Mouse (Mus musculus) activated CD4-positive, CD25-positive, alpha-beta regulatory T cell, adult 4 months (primary cell): ENCODE measurements around the gene 4930590J08Rik. TPM values are rescaled to one million over a fixed set of nuclear protein-coding genes. Genes with fewer than 3 reads are reported as not detected.
"Not testable (repeated sequence)": the region's sequence is repeated elsewhere in the genome, so short reads cannot be mapped to it uniquely, and the experiment has no call there.

Experiments used
- ATAC-seq: one replicate; pipeline ENCODE4 v1.8.0; 2017
- polyA plus RNA-seq, 2 experiments: library from polyadenylated mRNA; unstranded; fragments of 100-300 nt; shearing (Covaris generic); gene quantifications; one replicate each; pipeline ENCODE4 v1.2.1; 2017

Gene 4930590J08Rik
- 1 to 10 TPM in 1 of 2 experiments, under 1 TPM in 1; 0.24 to 1.3 TPM for polyA plus RNA-seq

DNA sequence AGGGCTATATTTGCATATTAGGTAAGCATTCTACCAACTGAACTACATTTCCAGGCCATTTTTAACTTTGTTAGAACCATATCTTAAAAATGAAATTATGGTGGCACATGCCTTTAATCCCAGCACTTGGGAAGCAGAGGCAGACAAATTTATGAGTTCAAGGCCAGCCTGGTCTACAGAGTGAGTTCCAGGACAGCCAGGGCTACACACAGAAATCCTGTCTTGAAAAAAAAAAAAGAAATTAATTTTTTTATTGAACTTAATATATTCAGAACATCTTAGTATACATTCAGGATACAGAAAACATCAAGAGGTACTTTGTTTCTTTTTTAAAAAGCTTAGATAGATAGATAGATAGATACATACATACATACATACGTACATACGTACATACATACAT is at the start of gene 4930590J08Rik:
Gene 4930590J08Rik, plus strand, starts transcription at position 301 of the 400 bp plus-strand sequence.
- ATAC-seq = not testable (repeated sequence)

DNA sequence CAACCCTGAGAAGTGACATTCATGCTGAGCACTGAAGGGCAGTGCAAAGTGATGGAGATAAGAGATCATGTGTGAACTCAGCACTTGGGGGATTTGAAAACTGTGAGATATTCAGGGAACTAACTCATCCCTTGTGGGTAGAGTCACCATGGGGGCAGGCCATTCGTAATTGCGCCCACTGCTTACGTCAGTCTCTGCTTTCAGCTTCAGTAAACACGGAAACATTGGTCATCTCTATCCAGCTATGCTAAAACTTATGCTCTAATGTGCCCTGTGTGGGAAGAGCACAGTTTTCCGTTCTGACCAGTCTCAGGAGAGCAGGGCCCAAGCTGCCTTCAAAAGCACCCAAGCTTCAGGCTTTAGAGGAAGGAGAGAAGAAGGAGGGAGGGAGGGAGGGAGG is 44.3 kb upstream of the 4930590J08Rik start:
- ATAC-seq = no peak

- no peak for ATAC-seq
Observed at GRCm38 (mm10) chr6:91862848-91863247, 39.8 kb upstream of the 4930590J08Rik start.

- ATAC-seq = peak; percentile 32
Observed at GRCm38 (mm10) chr6:91864595-91864994, 38.0 kb upstream of the 4930590J08Rik start.

- ATAC-seq = no peak
Observed at GRCm38 (mm10) chr6:91865601-91866000, 37.0 kb upstream of the 4930590J08Rik start.

- no peak for ATAC-seq
Observed at GRCm38 (mm10) chr6:91868091-91868490, 34.5 kb upstream of the 4930590J08Rik start.

DNA sequence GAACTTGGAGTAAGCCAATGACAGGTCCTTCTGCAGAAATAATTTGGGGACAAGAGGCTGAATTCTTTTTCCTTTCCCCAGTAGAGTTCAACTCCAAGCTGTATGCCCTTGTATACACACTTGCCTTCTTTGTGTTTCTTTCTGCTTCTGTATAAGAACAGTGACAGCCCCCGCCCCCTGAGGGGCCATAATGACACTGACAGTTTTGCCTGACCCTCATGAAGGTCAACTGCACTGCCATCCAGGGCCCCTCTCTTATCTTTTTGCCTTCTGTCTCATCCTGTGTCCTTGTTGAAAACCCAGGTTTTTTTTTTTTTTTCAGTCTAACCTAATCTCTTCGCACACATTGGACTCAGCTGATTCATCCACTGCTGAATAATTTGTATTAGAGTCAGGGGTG is 29.8 kb upstream of the 4930590J08Rik start:
- no peak for ATAC-seq

DNA sequence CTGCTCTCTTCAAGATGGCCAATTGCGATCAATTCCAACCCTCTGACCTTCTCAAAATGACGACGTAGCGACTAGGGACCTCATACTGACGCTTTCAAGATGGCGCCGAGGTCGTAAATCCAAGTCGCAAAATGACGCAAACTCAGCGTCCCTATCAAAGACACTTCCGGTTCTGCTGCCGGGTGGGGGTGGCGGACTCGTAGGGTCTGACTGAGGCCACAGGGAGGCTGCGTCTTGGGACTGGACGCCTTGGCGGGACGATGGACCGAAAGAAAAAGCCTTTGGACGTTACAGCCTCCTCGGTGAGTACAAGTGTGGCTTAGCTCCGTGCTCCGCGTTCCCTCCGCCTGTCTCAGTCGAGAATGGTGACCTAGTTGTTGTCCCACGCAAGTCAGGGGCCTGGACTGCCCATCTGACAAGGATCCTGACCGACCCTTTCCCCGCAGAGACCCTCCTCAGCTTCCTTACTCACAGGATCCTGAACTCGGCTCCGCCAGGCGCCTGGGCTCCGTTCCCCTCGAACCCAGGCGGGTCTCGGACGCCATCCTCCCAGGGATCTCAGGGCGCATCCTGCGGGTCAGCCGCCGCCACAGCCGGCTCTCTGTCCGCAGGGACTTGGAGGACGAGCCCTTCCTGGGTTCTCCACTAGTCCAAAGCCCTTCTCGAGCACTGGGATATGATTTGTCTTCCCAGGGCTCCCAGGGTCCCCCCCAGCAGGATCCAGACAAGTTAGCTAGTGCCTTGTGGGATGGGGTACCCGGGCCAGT is 24.5 kb upstream of the 4930590J08Rik start, which contains the start of gene Ccdc174:
Gene Ccdc174, plus strand, starts transcription at position 169 of the 767 bp plus-strand sequence.
- ATAC-seq = peak; percentile 96

DNA sequence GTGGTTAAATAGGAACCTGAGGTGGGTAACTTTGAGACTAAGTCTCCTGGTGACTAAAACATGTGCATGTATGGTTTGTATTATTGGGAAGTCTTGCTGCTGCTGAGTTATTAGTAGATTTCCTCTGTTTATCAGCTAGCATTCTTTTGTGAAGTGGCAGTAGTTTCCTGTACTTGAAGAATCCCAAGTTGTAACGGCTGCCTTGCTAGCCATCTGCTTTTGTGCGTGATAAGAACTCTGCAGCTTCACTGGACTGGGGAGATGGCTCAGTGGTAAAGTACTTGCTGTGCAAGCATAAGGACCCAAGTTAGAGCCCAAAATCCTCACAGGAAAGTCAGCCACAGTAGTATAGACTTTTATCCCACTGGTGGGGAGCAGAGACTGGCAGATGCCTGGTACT is 18.8 kb upstream of the 4930590J08Rik start:
- ATAC-seq = no peak

- ATAC-seq = no peak
Observed at GRCm38 (mm10) chr6:91889255-91889906, 13.2 kb upstream of the 4930590J08Rik start.

- ATAC-seq = no peak
Observed at GRCm38 (mm10) chr6:91890615-91891014, 12.0 kb upstream of the 4930590J08Rik start.

- ATAC-seq = no peak
Observed at GRCm38 (mm10) chr6:91891776-91892175, 10.8 kb upstream of the 4930590J08Rik start.

- no peak for ATAC-seq
Observed at GRCm38 (mm10) chr6:91896783-91897182, 5.8 kb upstream of the 4930590J08Rik start.

DNA sequence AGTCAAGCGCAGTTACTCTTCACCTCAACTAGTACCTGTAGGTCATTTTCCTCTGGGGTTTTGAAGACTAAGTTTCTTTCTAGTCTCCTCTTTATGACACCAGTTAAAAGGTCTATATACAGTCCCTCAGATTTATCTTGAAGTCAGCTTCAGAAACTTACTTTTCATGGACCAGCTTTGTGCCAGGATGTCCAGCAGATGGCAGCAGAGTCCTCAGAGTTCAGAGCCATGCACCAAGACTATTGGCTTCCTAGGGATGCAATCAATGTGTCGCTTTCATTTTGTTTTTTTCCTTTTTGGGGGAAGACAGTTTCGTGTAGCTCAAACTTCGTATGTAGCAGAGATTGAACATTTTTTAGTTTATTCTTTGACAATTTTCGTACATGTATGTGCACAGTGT is 1.1 kb upstream of the 4930590J08Rik start:
- ATAC-seq = peak; percentile 61

DNA sequence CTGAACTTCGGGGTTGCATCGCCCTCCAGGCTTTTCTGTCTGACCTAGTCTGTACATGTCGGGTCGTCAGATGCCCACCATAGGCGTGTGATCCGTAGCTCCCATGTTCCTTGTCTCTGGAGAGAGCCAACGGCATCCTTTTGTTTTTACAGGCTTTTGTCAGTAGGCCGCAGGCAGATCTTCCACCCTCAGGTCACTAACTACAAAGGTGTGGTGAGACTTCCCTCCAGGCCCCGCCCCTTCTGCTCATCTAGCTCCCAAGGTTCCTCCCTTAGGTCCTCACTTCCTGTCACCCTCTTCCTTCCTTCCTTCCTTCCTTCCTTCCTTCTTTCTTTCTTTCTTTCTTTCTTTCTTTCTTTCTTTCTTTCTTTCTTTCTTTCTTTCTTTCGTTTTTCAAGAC is 11.4 kb downstream of the 4930590J08Rik start:
- ATAC-seq = no peak

GRCm38 (mm10) chr6:91917286-91917685 is 14.7 kb downstream of the 4930590J08Rik start:
- ATAC-seq = no peak

GRCm38 (mm10) chr6:91917716-91918115 is 15.1 kb downstream of the 4930590J08Rik start:
- no peak for ATAC-seq

GRCm38 (mm10) chr6:91931231-91931630 is 28.6 kb downstream of the 4930590J08Rik start:
- no peak for ATAC-seq

- no peak for ATAC-seq
Observed at GRCm38 (mm10) chr6:91938491-91938890, 35.9 kb downstream of the 4930590J08Rik start.

GRCm38 (mm10) chr6:91948426-91948825 is 45.8 kb downstream of the 4930590J08Rik start:
- ATAC-seq = no peak

- ATAC-seq = not testable (repeated sequence)
Observed at GRCm38 (mm10) chr6:91958015-91958414, 55.4 kb downstream of the 4930590J08Rik start.

DNA sequence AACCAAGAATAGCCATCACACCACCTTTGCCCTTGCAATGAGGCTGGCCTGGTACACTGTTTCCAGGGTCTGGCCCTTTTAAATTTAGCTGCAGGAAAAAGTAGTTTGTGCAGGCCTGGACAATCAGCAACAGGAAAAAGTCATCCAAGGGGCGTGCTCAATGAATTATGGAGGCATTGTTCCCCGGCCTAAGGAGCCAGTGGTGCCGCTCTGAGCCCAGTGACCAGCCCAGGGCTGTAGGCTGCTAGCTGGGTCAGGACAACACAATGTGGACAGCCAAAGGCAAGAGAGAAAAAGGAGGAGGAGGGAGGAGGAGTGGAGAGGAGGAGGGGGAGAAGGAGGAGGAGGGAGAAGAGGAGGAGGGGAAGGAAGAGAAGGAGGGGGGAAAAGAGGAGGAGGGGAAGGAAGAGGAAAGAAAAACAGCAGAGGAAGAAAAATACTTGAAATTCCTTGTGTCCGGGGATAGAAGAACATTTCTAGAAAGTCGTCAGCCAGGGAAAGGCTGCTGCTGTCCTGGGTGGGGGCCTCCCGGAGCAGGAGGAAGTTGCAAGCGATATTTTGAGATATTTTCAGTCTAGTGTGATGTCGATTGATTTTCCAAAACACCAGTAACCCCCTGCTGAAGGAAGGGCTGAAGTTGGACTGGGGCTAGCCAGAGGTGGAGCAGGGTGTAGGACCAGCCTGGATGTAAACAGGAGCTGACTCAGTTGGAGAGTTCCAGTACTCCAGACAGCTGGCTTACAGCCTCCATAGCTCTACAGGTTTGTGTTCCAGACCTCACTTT is 57.6 kb downstream of the 4930590J08Rik start:
- no peak for ATAC-seq

GRCm38 (mm10) chr6:91963429-91963828 is 60.8 kb downstream of the 4930590J08Rik start:
- no peak for ATAC-seq
